Mouse (Mus musculus): ENCODE data around the gene 9330159F19Rik. TPM values are rescaled to one million over a fixed set of nuclear protein-coding genes. Genes with fewer than 3 reads are reported as not detected.

Gene 9330159F19Rik
- polyA plus RNA-seq (2012; rRNA removed) = not detected in 2 replicates

GRCm38 (mm10) chr10:29211453-29211852 lies at the start of gene 9330159F19Rik:
Gene 9330159F19Rik (plus strand): TSS chr10:29211606.
- WGBS = 26% methylated on average over 4 of the region's 4 CpGs
- Histone ChIP-seq H3K27ac (ENCODE audit: insufficient read depth, low read length) (no peak within 1 kb of the TSS), H3K4me1 (ENCODE audit: control insufficient read depth, insufficient read depth, insufficient read length) (no peaks in the 10 kb centered on the region), H3K36me3 (ENCODE audit: control insufficient read depth, insufficient read depth, low read length) (no peaks in the 10 kb centered on the region), H3K27me3 (ENCODE audit: control insufficient read depth, insufficient read depth, low read length) (no peaks in the 10 kb centered on the region), H3K4me3 (ENCODE audit: extremely low read depth, insufficient read depth, insufficient read length) (no peak within 1 kb of the TSS)
- DNase-seq (ENCODE audit: low read depth in 1 of 2, low spot score in 2 of 2) = no peak
- TF ChIP-seq POLR2A (IDR thresholded peaks at IDR 0.05; ENCODE audit: low read depth, low read length) (no peak), CTCF (IDR thresholded peaks at IDR 0.05; ENCODE audit: extremely low read depth, insufficient read depth, insufficient read length, insufficient replicate concordance) (no peak)

- Histone ChIP-seq H3K4me1 (ENCODE audit: control insufficient read depth, insufficient read depth, insufficient read length) (no peaks in the 10 kb centered on the region), H3K4me3 (ENCODE audit: extremely low read depth, insufficient read depth, insufficient read length) (no peak overlapping the region), H3K27me3 (ENCODE audit: control insufficient read depth, insufficient read depth, low read length) (no peaks in the 10 kb centered on the region), H3K36me3 (ENCODE audit: control insufficient read depth, insufficient read depth, low read length) (no peaks in the 10 kb centered on the region), H3K27ac (ENCODE audit: insufficient read depth, low read length) (no peak overlapping the region)
- DNase-seq (ENCODE audit: low read depth in 1 of 2, low spot score in 2 of 2) = no peak
- WGBS = 78% methylated on average over 2 of the region's 2 CpGs
- TF ChIP-seq CTCF (IDR thresholded peaks at IDR 0.05; ENCODE audit: extremely low read depth, insufficient read depth, insufficient read length, insufficient replicate concordance) (no peak), POLR2A (IDR thresholded peaks at IDR 0.05; ENCODE audit: low read depth, low read length) (no peak)
These were observed 49.7 kb upstream of the 9330159F19Rik start for GRCm38 (mm10) chr10:29161664-29162063.

- Histone ChIP-seq H3K4me3 (ENCODE audit: extremely low read depth, insufficient read depth, insufficient read length) (no peak overlapping the region), H3K36me3 (ENCODE audit: control insufficient read depth, insufficient read depth, low read length) (no peaks in the 10 kb centered on the region), H3K27ac (ENCODE audit: insufficient read depth, low read length) (no peak overlapping the region), H3K27me3 (ENCODE audit: control insufficient read depth, insufficient read depth, low read length) (no peaks in the 10 kb centered on the region), H3K4me1 (ENCODE audit: control insufficient read depth, insufficient read depth, insufficient read length) (no peaks in the 10 kb centered on the region)
- WGBS = 80% methylated on average over 2 of the region's 2 CpGs
- DNase-seq (ENCODE audit: low read depth in 1 of 2, low spot score in 2 of 2) = no peak
- TF ChIP-seq CTCF (IDR thresholded peaks at IDR 0.05; ENCODE audit: extremely low read depth, insufficient read depth, insufficient read length, insufficient replicate concordance) (no peak), POLR2A (IDR thresholded peaks at IDR 0.05; ENCODE audit: low read depth, low read length) (no peak)
These were observed 37.6 kb upstream of the 9330159F19Rik start for GRCm38 (mm10) chr10:29173778-29174177.

GRCm38 (mm10) chr10:29175656-29176055 lies 35.8 kb upstream of the 9330159F19Rik start:
- H3K27ac ChIP-seq (ENCODE audit: insufficient read depth, low read length) = no peak overlapping the region
- no peaks in the 10 kb centered on the region for H3K4me1 ChIP-seq (ENCODE audit: control insufficient read depth, insufficient read depth, insufficient read length)
- no peaks in the 10 kb centered on the region for H3K36me3 ChIP-seq (ENCODE audit: control insufficient read depth, insufficient read depth, low read length)
- 82% methylated on average over 3 of the region's 3 CpGs for WGBS
- no peak for DNase-seq (ENCODE audit: low read depth in 1 of 2, low spot score in 2 of 2)
- TF ChIP-seq POLR2A (IDR thresholded peaks at IDR 0.05; ENCODE audit: low read depth, low read length) = no peak
- no peak for TF ChIP-seq CTCF (IDR thresholded peaks at IDR 0.05; ENCODE audit: extremely low read depth, insufficient read depth, insufficient read length, insufficient replicate concordance)
- H3K4me3 ChIP-seq (ENCODE audit: extremely low read depth, insufficient read depth, insufficient read length) = no peak overlapping the region
- no peaks in the 10 kb centered on the region for H3K27me3 ChIP-seq (ENCODE audit: control insufficient read depth, insufficient read depth, low read length)

GRCm38 (mm10) chr10:29176881-29177280 lies 34.5 kb upstream of the 9330159F19Rik start:
- TF ChIP-seq CTCF (IDR thresholded peaks at IDR 0.05; ENCODE audit: extremely low read depth, insufficient read depth, insufficient read length, insufficient replicate concordance) (no peak), POLR2A (IDR thresholded peaks at IDR 0.05; ENCODE audit: low read depth, low read length) (no peak)
- WGBS = 82% methylated on average over 4 of the region's 4 CpGs
- DNase-seq (ENCODE audit: low read depth in 1 of 2, low spot score in 2 of 2) = no peak
- Histone ChIP-seq H3K4me3 (ENCODE audit: extremely low read depth, insufficient read depth, insufficient read length) (no peak overlapping the region), H3K36me3 (ENCODE audit: control insufficient read depth, insufficient read depth, low read length) (no peaks in the 10 kb centered on the region), H3K27me3 (ENCODE audit: control insufficient read depth, insufficient read depth, low read length) (no peaks in the 10 kb centered on the region), H3K27ac (ENCODE audit: insufficient read depth, low read length) (no peak overlapping the region), H3K4me1 (ENCODE audit: control insufficient read depth, insufficient read depth, insufficient read length) (no peaks in the 10 kb centered on the region)

GRCm38 (mm10) chr10:29178003-29178402 lies 33.4 kb upstream of the 9330159F19Rik start:
- Histone ChIP-seq H3K27ac (ENCODE audit: insufficient read depth, low read length) (no peak overlapping the region), H3K36me3 (ENCODE audit: control insufficient read depth, insufficient read depth, low read length) (no peaks in the 10 kb centered on the region), H3K4me3 (ENCODE audit: extremely low read depth, insufficient read depth, insufficient read length) (no peak overlapping the region), H3K27me3 (ENCODE audit: control insufficient read depth, insufficient read depth, low read length) (no peaks in the 10 kb centered on the region), H3K4me1 (ENCODE audit: control insufficient read depth, insufficient read depth, insufficient read length) (no peaks in the 10 kb centered on the region)
- TF ChIP-seq POLR2A (IDR thresholded peaks at IDR 0.05; ENCODE audit: low read depth, low read length) = no peak
- TF ChIP-seq CTCF (IDR thresholded peaks at IDR 0.05; ENCODE audit: extremely low read depth, insufficient read depth, insufficient read length, insufficient replicate concordance) = no peak
- 36% methylated on average over 2 of the region's 2 CpGs for WGBS
- no peak for DNase-seq (ENCODE audit: low read depth in 1 of 2, low spot score in 2 of 2)

- DNase-seq (ENCODE audit: low read depth in 1 of 2, low spot score in 2 of 2) = no peak
- H3K4me1 ChIP-seq (ENCODE audit: control insufficient read depth, insufficient read depth, insufficient read length) = no peaks in the 10 kb centered on the region
- TF ChIP-seq CTCF (IDR thresholded peaks at IDR 0.05; ENCODE audit: extremely low read depth, insufficient read depth, insufficient read length, insufficient replicate concordance) (no peak), POLR2A (IDR thresholded peaks at IDR 0.05; ENCODE audit: low read depth, low read length) (no peak)
- H3K27me3 ChIP-seq (ENCODE audit: control insufficient read depth, insufficient read depth, low read length) = no peaks in the 10 kb centered on the region
- no peak overlapping the region for H3K4me3 ChIP-seq (ENCODE audit: extremely low read depth, insufficient read depth, insufficient read length)
- 85% methylated on average over 3 of the region's 3 CpGs for WGBS
- no peaks in the 10 kb centered on the region for H3K36me3 ChIP-seq (ENCODE audit: control insufficient read depth, insufficient read depth, low read length)
- H3K27ac ChIP-seq (ENCODE audit: insufficient read depth, low read length) = no peak overlapping the region
These were observed 31.2 kb upstream of the 9330159F19Rik start for GRCm38 (mm10) chr10:29180210-29180609.

Data from spleen, adult 2 months (tissue).